24 mouse cellular contexts compared by ENCODE assay signal in genomic region chr7:139951991-139952633, GRCm38 (mm10). TPM values are rescaled to one million over a fixed set of nuclear protein-coding genes. Genes with fewer than 3 reads are reported as not detected.
A peak's percentile ranks its signal among the peaks of the same experiment; 100 is the strongest.
DNase-seq lines count a peak whose midpoint lies in the region; ATAC-seq and TF ChIP-seq lines count a peak whose summit lies in the region.
"Had no signal": no experiment of that assay in that cellular context is flagged by ENCODE, and none has a peak within 500 bp of the region (broad histone marks: within the 10 kb centered on the region; RNA-seq: fewer than 3 reads in every experiment).

No protein-coding gene starts in this region.

- no peak for TF ChIP-seq POLR2A in ES-Bruce4 (IDR thresholded peaks at IDR 0.05; ENCODE audit: insufficient read depth, low read length)

- no peak for TF ChIP-seq CTCF in liver, postnatal 0 days (IDR thresholded peaks at IDR 0.05; ENCODE audit: low read depth)
- no peak for TF ChIP-seq CTCF in ES-Bruce4 (IDR thresholded peaks at IDR 0.05; ENCODE audit: low read depth, low read length)

- H3K27ac ChIP-seq in liver, embryonic 12.5 days = no peak overlapping the region
- H3K27ac ChIP-seq in liver, postnatal 0 days (ENCODE audit: low read depth) = no peak overlapping the region
- no peak overlapping the region for H3K27ac ChIP-seq in ES-Bruce4 (ENCODE audit: insufficient read depth, low read length)
- H3K27ac ChIP-seq: intestine, embryonic 15.5 days; limb, embryonic 15.5 days had no signal

- no peak overlapping the region for H3K9ac ChIP-seq in liver, embryonic 12.5 days
- no peak overlapping the region for H3K9ac ChIP-seq in liver, postnatal 0 days (replicated peaks)
- peak overlapping the region; percentile 81; the same call in 1 of the 2 replicates for H3K9ac ChIP-seq in ES-Bruce4 (ENCODE audit: low read depth, poor library complexity, severe bottlenecking)
- H3K9ac ChIP-seq: intestine, embryonic 15.5 days; limb, embryonic 15.5 days had no signal

- no peaks in the 10 kb centered on the region for H3K9me3 ChIP-seq in liver, embryonic 12.5 days (replicated peaks)
- H3K9me3 ChIP-seq in liver, postnatal 0 days (ENCODE audit: low read length) = no peaks in the 10 kb centered on the region
- H3K9me3 ChIP-seq in ES-Bruce4 (replicated peaks; ENCODE audit: control insufficient read depth, insufficient read depth, low read length, poor library complexity, severe bottlenecking) = no peaks in the 10 kb centered on the region
- H3K9me3 ChIP-seq: intestine, embryonic 15.5 days; limb, embryonic 15.5 days had no signal

- WGBS in liver, embryonic 12.5 days (ENCODE audit: insufficient replicate concordance) = 63% methylated on average over 6 of the region's 6 CpGs
- WGBS in liver, postnatal 0 days (ENCODE audit: insufficient replicate concordance) = 77% methylated on average over 6 of the region's 6 CpGs

- ATAC-seq in liver, embryonic 12.5 days = no peak
- no peak for ATAC-seq in liver, postnatal 0 days
- ATAC-seq: midbrain, embryonic 16.5 days had no signal

- H3K27me3 ChIP-seq in liver, embryonic 12.5 days (replicated peaks) = peaks cover 39% of the 10 kb centered on the region
- 0 out of 2 replicates have a peak, but pooled peaks cover 13% of the 10 kb centered on the region for H3K27me3 ChIP-seq in liver, postnatal 0 days (ENCODE audit: insufficient read depth, low read length)
- no peaks in the 10 kb centered on the region for H3K27me3 ChIP-seq in ES-Bruce4 (ENCODE audit: control insufficient read depth, insufficient read depth, low read length, poor library complexity, severe bottlenecking)

- TF ChIP-seq EP300 in liver, postnatal 0 days (IDR thresholded peaks at IDR 0.05; ENCODE audit: low read depth) = no peak
- no peak for TF ChIP-seq EP300 in ES-Bruce4 (IDR thresholded peaks at IDR 0.05; ENCODE audit: insufficient read depth, low read depth, low read length)

- peak; percentile 18 for DNase-seq in adrenal gland, postnatal 14 days
- no peak for DNase-seq in adrenal gland, postnatal 4 days (ENCODE audit: low spot score in 2 of 2)
- DNase-seq in liver, postnatal 0 days = no peak
- DNase-seq in induced T-regulatory cell, adult 2 months (ENCODE audit: low read depth) = peak; percentile 64
- DNase-seq in layer of hippocampus, postnatal 14 days (ENCODE audit: low spot score in 2 of 2) = no peak
- DNase-seq in frontal cortex, postnatal 10 days (ENCODE audit: low spot score in 2 of 2) = no peak
- DNase-seq: adrenal gland, postnatal 10 days; cerebellum, adult 18-20 months; cerebellum, postnatal 36 days; gastrocnemius, postnatal 25 days; lung, embryonic 14.5 days; thymus, postnatal 36 days had no signal

- H3K4me2 ChIP-seq in liver, embryonic 12.5 days = no peak overlapping the region
- H3K4me2 ChIP-seq in liver, postnatal 0 days (ENCODE audit: low read depth, low read length) = no peak overlapping the region

- H3K36me3 ChIP-seq in liver, embryonic 12.5 days = no peaks in the 10 kb centered on the region
- H3K36me3 ChIP-seq in liver, postnatal 0 days (replicated peaks; ENCODE audit: insufficient read depth, low read length) = no peaks in the 10 kb centered on the region
- H3K36me3 ChIP-seq in ES-Bruce4 (ENCODE audit: control insufficient read depth, insufficient read depth, low read length, poor library complexity, severe bottlenecking) = peaks cover under 1% of the 10 kb centered on the region; the same call in 1 of the 2 replicates
- H3K36me3 ChIP-seq: G1E; intestine, embryonic 15.5 days; limb, embryonic 15.5 days had no signal

- peaks cover 35% of the 10 kb centered on the region for H3K4me1 ChIP-seq in liver, embryonic 12.5 days
- peaks cover 11% of the 10 kb centered on the region; the same call in 1 of the 2 replicates for H3K4me1 ChIP-seq in liver, postnatal 0 days (ENCODE audit: insufficient read depth)
- H3K4me1 ChIP-seq in ES-Bruce4 (ENCODE audit: control insufficient read depth, insufficient read depth, low read length) = peaks cover 5% of the 10 kb centered on the region
- H3K4me1 ChIP-seq: limb, embryonic 15.5 days had no signal

- H3K4me3 ChIP-seq in liver, embryonic 12.5 days = 0 out of 2 replicates have a peak overlapping the region, but pooled peaks have one; percentile 66
- H3K4me3 ChIP-seq in liver, postnatal 0 days (ENCODE audit: low read depth, low read length) = no peak overlapping the region
- H3K4me3 ChIP-seq in ES-Bruce4 (ENCODE audit: low read depth, low read length) = no peak overlapping the region

RNA-seq across cellular contexts. Expression of gene Utf1, which starts 8.5 kb away (rescaled TPM):
- total RNA-seq in adrenal gland, postnatal 14 days (2021) = not detected in 2 replicates
- total RNA-seq in adrenal gland, postnatal 4 days (2021) = not detected
- polyA plus RNA-seq in liver, embryonic 12.5 days (2016; fragmentation: Nextera tagmentation; extraction: Ambion mirVana) = not detected in 2 replicates
- not detected in 2 replicates for polyA plus RNA-seq in liver, postnatal 0 days (2015; fragmentation: Nextera tagmentation; extraction: Ambion mirVana)
- 244 and 276 TPM in 2 replicates for polyA plus RNA-seq in ES-Bruce4 (2011; ENCODE audit: insufficient read depth, insufficient read length, low read depth, missing spikeins)
- total RNA-seq in layer of hippocampus, postnatal 14 days (2021) = not detected
- total RNA-seq: G1E; gastrocnemius, postnatal 25 days; layer of hippocampus, postnatal 25 days; left cerebral cortex, postnatal 14 days had no signal
- polyA plus RNA-seq: embryonic facial prominence, embryonic 14.5 days; G1E; heart, embryonic 14.5 days; hindbrain, embryonic 11.5 days; intestine, embryonic 15.5 days; midbrain, embryonic 16.5 days had no signal

RNA-seq across cellular contexts. Expression of gene 6430531B16Rik, which starts 26.4 kb away (rescaled TPM):
- total RNA-seq in adrenal gland, postnatal 14 days (2021) = not detected in 2 replicates
- total RNA-seq in adrenal gland, postnatal 4 days (2021) = 1 to 10 TPM in 1 of 2 experiments, under 1 TPM in 1; 0.54 to 1.2 TPM
- not detected in 2 replicates for polyA plus RNA-seq in liver, embryonic 12.5 days (2016; fragmentation: Nextera tagmentation; extraction: Ambion mirVana)
- not detected in 2 replicates for polyA plus RNA-seq in liver, postnatal 0 days (2015; fragmentation: Nextera tagmentation; extraction: Ambion mirVana)
- 3.6 and 3.9 TPM in 2 replicates for polyA plus RNA-seq in ES-Bruce4 (2011; ENCODE audit: insufficient read depth, insufficient read length, low read depth, missing spikeins)
- total RNA-seq in layer of hippocampus, postnatal 14 days (2021) = under 1 TPM; 0.39 to 0.83 TPM
- total RNA-seq: gastrocnemius, postnatal 25 days had no signal
- polyA plus RNA-seq: G1E; heart, embryonic 14.5 days; large intestine, adult 2 months had no signal

RNA-seq across cellular contexts. Expression of gene Adam8, which starts 40.2 kb away (rescaled TPM):
- 1.5 and 3.0 TPM in 2 replicates for total RNA-seq in adrenal gland, postnatal 14 days (2021)
- 1 to 10 TPM; 1.8 to 2.0 TPM for total RNA-seq in adrenal gland, postnatal 4 days (2021)
- polyA plus RNA-seq in liver, embryonic 12.5 days (2016; fragmentation: Nextera tagmentation; extraction: Ambion mirVana) = 0.61 and 0.83 TPM in 2 replicates
- 1.2 and 1.8 TPM in 2 replicates for polyA plus RNA-seq in liver, postnatal 0 days (2015; fragmentation: Nextera tagmentation; extraction: Ambion mirVana)
- 9.2 and 10.6 TPM in 2 replicates for polyA plus RNA-seq in ES-Bruce4 (2011; ENCODE audit: insufficient read depth, insufficient read length, low read depth, missing spikeins)
- 1 to 10 TPM; 1.5 to 1.9 TPM for total RNA-seq in layer of hippocampus, postnatal 14 days (2021)

RNA-seq across cellular contexts. Expression of gene Kndc1, which starts 57.6 kb away (rescaled TPM):
- total RNA-seq in adrenal gland, postnatal 14 days (2021) = 0.63 and 0.71 TPM in 2 replicates
- 1 to 10 TPM; 1.6 to 1.7 TPM for total RNA-seq in adrenal gland, postnatal 4 days (2021)
- 0.05 TPM in 1 of 2 replicates, not detected in the other for polyA plus RNA-seq in liver, embryonic 12.5 days (2016; fragmentation: Nextera tagmentation; extraction: Ambion mirVana)
- polyA plus RNA-seq in liver, postnatal 0 days (2015; fragmentation: Nextera tagmentation; extraction: Ambion mirVana) = not detected in 2 replicates
- polyA plus RNA-seq in ES-Bruce4 (2011; ENCODE audit: insufficient read depth, insufficient read length, low read depth, missing spikeins) = 5.4 and 5.6 TPM in 2 replicates
- 10 to 100 TPM; 78.2 to 96.6 TPM for total RNA-seq in layer of hippocampus, postnatal 14 days (2021)
- total RNA-seq: gastrocnemius, postnatal 25 days had no signal
- polyA plus RNA-seq: G1E had no signal

Comparison
In these comparisons a context has a peak if more than half of its experiments do, and no peak if none do; other contexts are left out.
1. DNase-seq: peak in adrenal gland, postnatal 14 days (single experiment) and induced T-regulatory cell, adult 2 months (single experiment); none in adrenal gland, postnatal 4 days (0 of 2), liver, postnatal 0 days (single experiment), layer of hippocampus, postnatal 14 days (0 of 2) and frontal cortex, postnatal 10 days (0 of 2).